Mouse (Mus musculus): ENCODE data around the gene Bpifa1. TPM values are rescaled to one million over a fixed set of nuclear protein-coding genes. Genes with fewer than 3 reads are reported as not detected.

Bpifa1 gene
- polyA plus RNA-seq (2012), result not detected in 2 replicates

DNA sequence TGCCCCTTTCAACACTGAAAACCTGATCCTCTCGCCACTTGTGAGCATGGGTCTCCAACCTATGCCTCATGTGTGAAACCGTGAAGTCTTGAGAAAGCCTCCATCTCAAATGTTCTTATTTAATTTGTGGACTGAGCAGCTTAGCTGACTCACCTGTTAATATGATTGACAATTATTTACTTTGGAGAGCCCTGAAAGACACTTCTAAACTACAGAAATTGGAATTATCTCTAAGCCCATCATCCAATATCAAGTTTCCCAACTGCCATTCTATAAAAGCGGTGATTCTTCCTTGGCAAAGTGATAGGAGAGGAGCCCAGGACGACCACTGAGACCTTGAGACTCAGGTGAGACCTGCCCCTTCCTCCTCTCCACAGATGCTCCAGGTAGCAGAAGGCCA lies at the start of gene Bpifa1:
Bpifa1 (plus strand) TSS at position 301 of the 400 bp plus-strand sequence.

DNA sequence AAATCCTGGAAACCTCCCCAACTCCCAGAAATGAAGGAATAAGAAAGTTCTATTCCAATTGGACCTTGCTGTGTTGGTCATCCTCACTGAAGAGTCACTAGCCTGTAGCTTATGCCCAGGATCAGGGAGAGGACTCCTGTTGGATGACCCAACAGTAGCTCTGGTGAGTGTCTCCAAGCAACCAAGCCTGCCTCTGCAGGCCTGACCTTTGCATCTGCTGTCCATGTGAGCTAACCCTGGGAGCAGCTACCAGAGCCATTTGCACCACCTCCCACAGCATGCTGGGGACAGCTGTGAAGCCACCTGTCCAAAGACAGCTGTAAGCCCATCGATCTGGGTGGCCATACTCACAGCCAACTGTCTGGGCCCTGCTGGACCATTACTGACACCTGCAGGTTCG lies 12.6 kb upstream of the Bpifa1 start, which contains the start of gene Bpifa3:
Bpifa3 (plus strand) TSS at position 217 of the 400 bp plus-strand sequence.

DNA sequence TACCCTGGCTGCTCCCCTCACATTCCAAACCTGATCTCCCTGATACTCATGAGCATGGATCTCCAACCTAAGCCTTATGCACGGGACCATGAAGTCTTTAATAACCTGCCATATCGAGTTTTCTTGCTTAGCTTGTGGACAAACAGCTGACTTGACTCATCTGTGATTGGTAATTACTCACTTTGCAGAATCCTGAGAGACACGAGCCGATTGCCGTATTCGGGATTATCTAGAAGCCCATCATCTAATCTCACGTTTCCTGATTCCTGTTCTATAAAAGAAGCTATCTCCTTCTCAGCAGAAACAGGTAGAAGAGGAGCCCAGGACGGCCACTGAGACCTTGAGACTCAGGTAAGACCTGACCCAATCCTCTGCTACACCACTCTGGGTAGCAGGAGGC lies 19.6 kb downstream of the Bpifa1 start, which contains the start of gene Bpifa5:
Bpifa5 (plus strand) TSS at position 301 of the 400 bp plus-strand sequence.

DNA sequence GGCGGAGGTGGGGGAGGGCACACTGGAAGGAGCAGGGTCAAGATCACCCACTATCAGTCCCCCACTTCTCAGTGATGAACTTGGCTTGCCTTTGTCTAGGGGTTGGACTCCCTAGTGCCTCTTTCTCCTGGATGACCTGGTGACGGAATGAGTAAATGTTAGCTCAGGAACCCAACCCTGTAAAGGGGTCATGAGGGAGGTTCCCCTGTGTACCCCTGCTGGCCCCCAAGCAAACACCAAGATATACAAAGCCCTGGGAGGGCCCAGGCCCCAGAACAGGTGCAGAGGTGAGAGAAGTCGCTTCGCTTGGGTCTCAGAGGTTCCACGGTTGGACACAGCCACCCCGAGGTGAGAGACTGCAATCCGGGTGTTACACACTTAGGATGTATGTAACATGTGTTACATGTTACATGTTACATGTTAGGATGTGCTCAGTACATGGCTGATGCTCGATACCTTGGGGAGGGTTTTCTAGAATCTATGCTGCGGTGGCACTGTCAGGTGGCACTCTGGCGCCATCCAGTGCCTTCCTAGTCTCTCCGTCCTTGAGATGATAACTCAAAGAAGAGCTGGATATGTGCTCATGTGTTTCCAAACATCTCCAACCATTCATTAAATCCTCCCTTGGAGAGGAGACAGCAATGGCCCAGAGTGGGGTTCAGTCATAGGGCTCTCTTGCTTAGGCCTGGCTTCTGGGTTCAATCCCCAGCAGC lies 48.0 kb downstream of the Bpifa1 start, which contains the start of gene Bpifb1:
Bpifb1 (plus strand) TSS at position 273 of the 713 bp plus-strand sequence.

Other genes starting within 250 kb of the Bpifa1 start
- gene Bpifb6, start 242.5 kb upstream of the Bpifa1 start, polyA plus RNA-seq (2012), result not detected in 2 replicates
- not detected in 2 replicates for gene Bpifb3, start 224.7 kb upstream of the Bpifa1 start, polyA plus RNA-seq (2012)
- gene Bpifb4, start 204.7 kb upstream of the Bpifa1 start, polyA plus RNA-seq (2012), result not detected in 2 replicates
- not detected in 2 replicates for gene Bpifa6, start 167.9 kb upstream of the Bpifa1 start, polyA plus RNA-seq (2012)
- gene Bpifa2, start 134.6 kb upstream of the Bpifa1 start, polyA plus RNA-seq (2012), result not detected in 2 replicates
- gene Bpifa3, start 12.5 kb upstream of the Bpifa1 start, polyA plus RNA-seq (2012), result not detected in 2 replicates
- not detected in 2 replicates for gene Bpifa5, start 19.7 kb downstream of the Bpifa1 start, polyA plus RNA-seq (2012)
- gene Bpifb1, start 47.9 kb downstream of the Bpifa1 start, polyA plus RNA-seq (2012), result not detected in 2 replicates
- 0.13 and 0.18 TPM in 2 replicates for gene Bpifb5, start 80.9 kb downstream of the Bpifa1 start, polyA plus RNA-seq (2012)
- not detected in 2 replicates for gene Bpifb9a, start 115.0 kb downstream of the Bpifa1 start, polyA plus RNA-seq (2012)
- gene Bpifb9b, start 164.3 kb downstream of the Bpifa1 start, polyA plus RNA-seq (2012), result not detected in 2 replicates
- 0.35 and 0.51 TPM in 2 replicates for gene Cdk5rap1, start 230.1 kb downstream of the Bpifa1 start, polyA plus RNA-seq (2012)

Data from megakaryocyte-erythroid progenitor cell, adult 5 weeks (primary cell).